Mouse (Mus musculus): ENCODE measurements at regions not wholly inside any gene's neighbourhood (a gene's known extent, or its start where the extent isn't known, plus 50 kb on each side); places are given as distances from the start of the nearest gene placed in this dataset.

DNA sequence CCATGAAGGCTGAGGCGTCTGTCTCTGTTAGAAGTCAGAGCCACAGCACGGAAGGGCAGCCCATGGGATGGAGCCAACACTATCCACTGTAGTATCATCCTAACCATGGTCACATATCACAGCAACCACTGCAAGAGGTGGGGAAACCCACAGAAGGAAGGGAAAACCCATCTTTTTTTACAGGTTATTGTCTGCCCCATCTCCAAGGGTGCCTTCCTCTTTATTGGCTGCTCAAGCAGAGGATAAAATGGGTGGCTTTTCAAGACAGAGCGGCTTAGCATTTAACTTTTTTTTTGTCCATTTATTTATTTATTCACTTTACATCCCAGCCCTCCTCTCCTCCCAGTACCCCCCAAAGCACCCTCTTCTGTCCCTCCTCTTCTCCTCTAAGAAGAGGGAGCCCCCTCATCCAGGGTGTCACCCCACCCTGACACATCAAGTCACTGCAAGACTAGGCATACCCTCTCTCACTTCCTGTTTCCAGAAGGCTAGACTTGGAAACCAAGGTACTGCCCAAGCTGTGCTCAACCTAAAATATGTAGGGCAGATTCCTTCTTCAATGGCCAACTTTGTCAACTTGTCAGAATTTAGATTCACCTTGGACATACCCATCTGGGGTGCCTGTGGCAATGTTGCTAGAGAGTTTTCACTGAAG lies 51.1 kb upstream of the Egr2 start:
- no peaks in the 10 kb centered on the region for H3K4me1 ChIP-seq
- H3K36me3 ChIP-seq: no peaks in the 10 kb centered on the region
- 0 out of 2 replicates have a peak, but pooled peaks cover 6% of the 10 kb centered on the region for H3K9me3 ChIP-seq
- no peak for ATAC-seq (ENCODE audit: insufficient number of reproducible peaks, low FRiP score, low TSS enrichment, low read depth)
- no peak overlapping the region for H3K9ac ChIP-seq
- H3K27ac ChIP-seq: no peak overlapping the region
- no peaks in the 10 kb centered on the region for H3K27me3 ChIP-seq
- 85% methylated on average over 3 of the region's 3 CpGs for WGBS
- H3K4me2 ChIP-seq: no peak overlapping the region
- H3K4me3 ChIP-seq: no peak overlapping the region
